Mouse (Mus musculus): Measurements from ENCODE around the gene Arpc1b. TPM values are rescaled to one million over a fixed set of nuclear protein-coding genes. Genes with fewer than 3 reads are reported as not detected.
A peak's percentile ranks its signal among the peaks of the same experiment; 100 is the strongest.
"Not testable (repeated sequence)": the region's sequence is repeated elsewhere in the genome, so short reads cannot be mapped to it uniquely, and the experiment has no call there.

The Arpc1b gene
- polyA plus RNA-seq, 1 experiment, result 768 TPM

DNA sequence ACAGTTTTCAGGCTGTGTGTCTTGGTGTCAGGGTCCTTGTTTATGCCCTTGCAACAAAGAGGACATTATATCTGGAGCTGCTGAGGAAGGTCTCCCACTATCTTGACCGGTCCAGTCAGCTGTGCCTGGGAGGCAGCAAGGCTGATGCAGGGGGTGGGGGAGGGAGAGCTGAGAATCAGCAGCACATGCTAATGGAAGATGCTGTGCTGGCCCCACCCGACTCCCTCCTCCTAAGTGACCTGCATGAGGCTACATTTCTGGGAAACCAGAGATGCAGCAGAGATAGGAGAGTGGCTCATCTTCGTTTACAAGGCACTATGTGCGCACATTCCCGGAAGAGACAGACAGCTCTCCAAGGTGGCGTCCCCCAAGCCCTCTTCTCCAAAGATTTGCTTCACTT lies 3.6 kb upstream of the Arpc1b start:
- DNase-seq (ENCODE audit: low read depth, low spot score), result no peak

DNA sequence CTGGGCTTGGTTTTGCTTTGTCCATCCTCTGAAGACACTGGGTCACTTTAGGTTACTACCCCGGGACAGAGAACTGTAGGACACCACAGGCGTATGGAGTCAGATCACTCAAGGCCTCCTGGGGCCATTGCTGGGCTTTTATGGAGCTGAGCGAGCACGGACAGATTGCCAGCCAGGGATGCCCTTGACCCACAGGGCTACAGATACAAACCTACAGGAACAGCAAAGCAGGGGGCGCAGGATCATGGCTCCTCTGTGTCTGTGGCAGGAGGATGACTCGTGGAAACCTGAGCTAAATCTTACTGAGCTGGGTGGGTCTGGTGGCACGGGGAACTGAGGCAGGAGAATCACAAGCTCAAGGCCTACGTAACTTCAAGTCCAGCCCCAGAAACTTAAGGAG lies 1.4 kb upstream of the Arpc1b start:
- DNase-seq (ENCODE audit: low read depth, low spot score), result no peak
- WGBS, result 81% methylated on average over 8 of the region's 8 CpGs

More for the DNA sequence above, 3.6 kb upstream of the Arpc1b start:
- 87% methylated on average over 6 of the region's 6 CpGs for WGBS

DNA sequence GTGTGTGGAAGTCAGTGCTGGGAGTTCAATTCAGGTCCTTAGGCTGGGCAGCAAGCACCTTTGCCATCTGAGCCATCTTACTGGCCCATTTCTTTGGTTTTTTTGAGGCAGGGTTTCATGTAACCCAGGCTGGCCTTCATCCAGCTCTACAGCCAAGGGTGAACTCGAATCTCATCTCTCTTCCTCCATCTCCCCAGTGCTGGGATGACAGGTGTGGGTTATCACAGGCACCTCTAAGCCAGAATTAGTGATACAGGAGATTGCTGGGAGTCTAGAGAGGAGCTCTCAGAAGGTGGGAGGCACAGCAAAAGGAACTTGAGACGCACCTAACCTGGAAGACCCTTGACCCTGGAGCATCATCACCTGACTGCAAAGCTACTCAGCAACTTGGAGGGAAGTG lies 599 bp upstream of the Arpc1b start:
- WGBS, result 6% methylated on average over 2 of the region's 2 CpGs

DNA sequence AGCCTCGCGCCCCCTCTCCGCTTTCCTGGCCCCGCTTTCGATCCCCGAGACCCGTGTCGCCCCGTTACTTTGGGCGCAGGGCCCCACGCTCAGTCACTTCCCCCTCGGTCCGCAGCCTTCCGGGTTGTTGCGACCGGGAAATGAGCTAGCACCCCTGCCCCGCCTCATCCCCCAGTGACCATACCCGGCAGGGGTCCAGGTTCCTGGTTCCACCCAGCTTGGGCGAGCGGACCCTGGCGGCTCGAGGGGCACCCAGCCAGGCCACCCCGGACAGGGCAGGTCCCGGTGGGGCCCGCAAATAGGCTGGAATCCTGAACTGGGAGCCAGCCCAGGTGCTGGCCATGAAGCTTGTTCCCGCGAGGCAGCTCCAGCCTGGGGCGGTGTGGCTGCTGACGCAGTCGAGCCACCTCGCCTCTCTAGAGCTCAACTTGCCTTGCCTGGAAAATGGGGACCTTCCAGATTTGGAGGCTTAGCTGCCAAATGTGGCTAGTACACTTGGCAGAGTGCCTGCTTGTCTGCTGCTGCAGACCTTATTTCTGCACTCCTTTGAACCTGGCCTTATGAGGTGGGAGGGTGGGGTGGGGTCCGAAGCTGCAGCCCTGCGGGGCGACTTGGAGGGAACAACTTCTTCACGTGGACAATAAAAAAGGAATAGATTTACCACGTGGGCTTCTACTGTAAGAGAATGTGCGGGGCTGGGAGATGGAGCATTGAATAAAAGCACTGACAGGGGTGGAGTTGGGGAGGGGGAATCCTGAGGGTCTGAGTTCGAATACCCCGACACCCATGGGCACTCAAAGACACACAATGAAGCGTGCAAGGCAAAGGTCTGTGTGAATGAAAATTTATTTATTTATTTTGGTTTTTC lies 825 bp downstream of the Arpc1b start:
- DNase-seq (ENCODE audit: low read depth, low spot score), result no peak

More for the DNA sequence above, 599 bp upstream of the Arpc1b start:
- DNase-seq (ENCODE audit: low read depth, low spot score), result no peak

DNA sequence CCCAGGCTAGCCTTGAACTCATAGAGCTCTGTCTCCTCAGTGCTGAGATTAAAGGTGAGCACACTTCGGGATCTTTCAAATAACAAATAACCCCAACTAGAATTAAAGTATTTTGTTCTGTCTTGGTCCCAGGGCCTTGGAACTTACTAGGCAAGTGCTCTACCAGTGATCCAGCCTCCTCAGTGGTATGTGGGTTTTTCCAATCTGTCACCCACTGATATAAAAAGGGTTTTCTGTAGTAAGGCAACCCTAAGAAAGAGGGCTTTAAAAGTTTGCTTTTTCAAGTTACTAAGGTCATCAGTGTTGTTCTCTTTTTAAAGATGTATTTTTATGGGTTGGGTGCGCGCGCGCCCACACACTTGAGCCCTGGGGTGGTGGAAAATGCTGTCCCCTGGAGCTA lies 1.7 kb downstream of the Arpc1b start:
- 30% methylated on average over 5 of the region's 5 CpGs for WGBS
- DNase-seq (ENCODE audit: low read depth, low spot score), result no peak

More for the DNA sequence above, 825 bp downstream of the Arpc1b start:
- 4% methylated on average over 40 of the region's 40 CpGs for WGBS

DNA sequence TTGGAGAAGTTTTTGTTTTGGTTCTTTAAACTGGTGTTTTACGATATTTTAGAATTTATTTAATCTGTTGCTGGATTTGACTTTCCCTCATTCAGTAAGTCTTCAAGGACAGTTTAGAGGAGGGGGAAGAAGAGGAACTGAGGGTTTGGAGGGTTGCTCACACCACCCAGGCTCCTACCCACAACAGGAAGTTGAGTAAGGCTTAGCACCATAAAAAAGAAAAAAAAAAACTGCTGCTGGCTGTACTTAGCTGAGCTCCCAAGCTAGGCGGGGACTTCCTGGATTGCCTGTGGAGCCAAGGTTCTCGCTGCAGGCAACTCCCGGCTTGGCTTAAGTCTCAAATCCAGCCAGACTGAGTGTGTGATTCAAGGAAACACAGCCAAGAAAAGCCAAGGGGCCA lies 2.3 kb downstream of the Arpc1b start:
- peak; percentile 74 for DNase-seq (ENCODE audit: low read depth, low spot score)
- WGBS, result 3% methylated on average over 4 of the region's 4 CpGs

DNA sequence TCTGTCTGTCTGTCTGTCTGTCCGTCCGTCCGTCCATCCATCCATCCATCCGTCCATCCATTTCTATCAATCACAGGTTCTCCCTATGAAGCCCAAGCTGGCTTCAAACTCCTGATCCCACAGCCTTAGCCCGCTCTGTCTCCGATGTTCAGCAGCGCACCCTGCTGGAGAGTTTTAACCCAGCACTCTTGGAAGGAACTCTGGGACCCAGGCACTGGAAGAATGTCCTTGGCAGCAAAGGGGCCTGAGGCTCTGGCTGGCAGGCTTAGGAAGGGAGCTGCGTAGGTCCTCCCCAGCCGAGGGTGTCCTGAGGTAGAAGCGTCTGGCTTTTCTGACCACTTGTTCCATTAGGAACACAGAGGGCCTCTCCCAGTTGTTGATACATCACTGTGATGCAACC lies 2.9 kb downstream of the Arpc1b start:
- no peak for DNase-seq (ENCODE audit: low read depth, low spot score)
- WGBS, result 24% methylated on average over 10 of the region's 10 CpGs

DNA sequence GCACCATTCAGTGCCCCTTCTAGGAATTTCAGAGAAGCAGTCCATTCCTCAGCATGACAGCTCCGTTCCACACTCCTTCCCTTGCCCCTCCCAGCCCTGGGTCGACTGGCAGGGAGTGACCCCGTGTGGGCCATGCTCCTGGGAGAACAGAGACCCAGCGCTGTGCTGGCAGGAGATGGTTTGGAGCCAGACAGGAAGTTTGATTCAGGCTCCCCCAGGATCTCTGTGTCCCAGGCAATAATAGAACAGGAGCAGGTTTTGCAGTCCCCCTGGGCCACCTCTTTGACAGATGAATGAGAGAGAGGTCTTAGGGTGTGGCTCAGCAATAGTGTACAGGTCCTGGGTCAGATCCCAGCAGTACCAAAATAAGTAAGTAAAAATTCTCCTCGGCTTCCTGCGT lies 4.0 kb downstream of the Arpc1b start:
- 48% methylated on average over 6 of the region's 6 CpGs for WGBS
- no peak for DNase-seq (ENCODE audit: low read depth, low spot score)

DNA sequence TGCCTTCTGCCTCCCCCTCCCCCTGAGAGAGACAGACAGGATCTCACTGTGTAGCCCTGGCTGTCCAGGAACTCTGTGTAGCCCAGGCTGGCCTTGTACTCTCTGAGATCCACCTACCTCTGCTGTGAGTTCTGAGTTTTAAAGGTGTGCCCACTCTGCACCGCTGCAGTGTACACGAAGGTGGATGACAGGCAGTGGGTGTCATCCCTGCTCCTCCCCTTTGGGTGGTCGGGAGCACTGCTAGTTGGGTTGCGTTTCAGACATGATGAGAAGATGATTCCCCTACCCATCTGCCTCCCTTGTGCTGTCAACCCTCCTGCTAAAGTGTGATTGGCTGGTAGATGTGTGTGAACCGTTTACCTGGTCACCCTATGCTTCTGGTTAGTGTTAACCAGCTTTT lies 4.4 kb downstream of the Arpc1b start:
- DNase-seq (ENCODE audit: low read depth, low spot score), result no peak
- 90% methylated on average over 5 of the region's 5 CpGs for WGBS

DNA sequence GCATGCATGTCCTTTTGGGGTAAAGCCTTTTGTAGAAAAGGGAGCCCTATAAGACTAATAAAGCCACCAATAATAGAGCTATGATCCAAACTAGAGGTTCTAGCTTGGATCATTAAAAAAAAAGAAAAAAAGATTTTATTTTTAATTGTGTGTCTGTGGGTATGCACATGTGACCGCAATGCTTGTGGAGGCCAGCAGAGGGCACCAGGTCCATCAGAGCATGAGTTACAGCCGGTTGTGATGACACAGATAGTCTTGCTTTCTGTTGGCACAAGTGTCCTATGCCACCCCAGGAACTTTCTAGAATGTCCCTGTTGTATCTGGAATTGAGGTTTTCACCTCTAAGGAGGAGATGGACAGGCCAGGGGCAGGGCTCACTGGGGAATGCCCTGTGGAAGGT lies 5.4 kb downstream of the Arpc1b start:
- DNase-seq (ENCODE audit: low read depth, low spot score), result no peak
- 96% methylated on average over 2 of the region's 2 CpGs for WGBS

DNA sequence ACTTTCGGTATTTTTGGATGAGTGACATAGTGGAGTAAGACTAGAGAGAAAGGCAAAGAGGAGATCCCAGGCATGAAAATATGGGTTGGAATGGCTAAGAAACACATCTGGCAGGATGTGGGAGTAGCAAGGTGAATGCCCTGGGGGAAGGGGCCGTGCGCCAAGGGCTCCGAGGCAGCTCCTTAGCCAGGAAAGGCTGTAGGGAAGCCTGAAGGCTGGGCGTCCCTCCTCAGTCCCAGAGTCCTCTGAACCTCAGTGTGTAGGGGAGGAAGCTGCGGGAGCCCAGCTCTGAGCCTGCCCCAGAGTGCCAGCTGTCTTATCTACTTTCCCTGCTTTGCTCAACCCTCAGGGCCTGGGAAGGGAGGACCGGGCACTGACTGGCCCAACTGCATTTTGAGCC lies 6.9 kb downstream of the Arpc1b start:
- 72% methylated on average over 7 of the region's 7 CpGs for WGBS
- DNase-seq (ENCODE audit: low read depth, low spot score), result no peak

DNA sequence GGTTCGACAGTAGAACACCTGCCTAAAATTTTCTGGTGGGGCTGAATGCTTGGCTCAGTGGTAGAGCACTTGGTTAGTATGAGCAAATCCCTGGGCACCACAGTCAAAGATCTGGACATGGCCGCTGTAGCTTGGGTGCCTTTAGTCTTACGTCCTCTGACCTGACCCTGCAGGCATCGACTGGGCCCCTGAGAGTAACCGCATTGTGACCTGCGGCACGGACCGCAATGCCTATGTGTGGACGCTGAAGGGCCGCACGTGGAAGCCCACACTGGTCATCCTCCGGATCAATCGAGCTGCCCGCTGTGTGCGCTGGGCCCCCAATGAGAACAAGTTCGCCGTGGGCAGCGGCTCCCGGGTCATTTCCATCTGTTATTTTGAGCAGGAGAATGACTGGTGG lies 9.4 kb downstream of the Arpc1b start:
- no peak for DNase-seq (ENCODE audit: low read depth, low spot score)
- WGBS, result 92% methylated on average over 19 of the region's 19 CpGs

DNA sequence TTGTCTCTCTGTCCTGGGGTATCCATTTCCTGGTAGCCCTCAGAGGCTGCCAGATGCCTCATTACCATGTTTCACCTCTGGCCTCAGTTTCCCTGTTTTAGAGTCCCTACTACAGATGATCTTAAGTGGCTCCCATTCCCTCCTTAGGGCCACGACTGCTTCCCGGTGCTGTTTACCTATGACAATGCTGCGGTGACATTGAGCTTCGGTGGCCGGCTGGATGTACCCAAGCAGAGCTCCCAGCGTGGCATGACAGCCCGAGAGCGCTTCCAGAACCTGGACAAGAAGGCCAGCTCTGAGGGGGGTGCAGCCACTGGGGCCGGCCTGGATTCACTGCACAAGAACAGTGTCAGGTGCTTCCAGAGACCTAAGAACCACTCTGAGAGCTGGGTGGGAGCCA lies 12.6 kb downstream of the Arpc1b start:
- DNase-seq (ENCODE audit: low read depth, low spot score), result no peak
- 90% methylated on average over 9 of the region's 9 CpGs for WGBS

DNA sequence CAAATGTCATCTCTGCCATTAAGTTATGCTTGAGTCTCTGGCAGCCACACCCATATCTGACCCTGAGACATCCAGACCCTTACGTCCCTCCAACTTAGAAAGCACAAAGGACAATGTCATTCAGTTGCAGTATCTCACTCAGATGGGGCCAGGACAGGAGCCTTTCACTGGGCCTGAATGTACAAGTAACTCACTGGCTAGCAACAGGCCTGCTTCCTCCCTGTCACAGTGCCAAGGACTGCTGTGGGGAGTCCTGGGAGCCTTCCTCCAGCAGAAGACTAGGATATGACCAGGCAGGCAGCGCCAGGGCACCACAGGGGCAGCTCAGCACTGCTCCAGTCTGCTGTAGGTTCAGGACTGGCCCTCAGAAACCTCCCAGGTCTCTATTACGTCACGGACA lies 15.1 kb downstream of the Arpc1b start:
- WGBS, result 87% methylated on average over 4 of the region's 4 CpGs
- no peak for DNase-seq (ENCODE audit: low read depth, low spot score)

DNA sequence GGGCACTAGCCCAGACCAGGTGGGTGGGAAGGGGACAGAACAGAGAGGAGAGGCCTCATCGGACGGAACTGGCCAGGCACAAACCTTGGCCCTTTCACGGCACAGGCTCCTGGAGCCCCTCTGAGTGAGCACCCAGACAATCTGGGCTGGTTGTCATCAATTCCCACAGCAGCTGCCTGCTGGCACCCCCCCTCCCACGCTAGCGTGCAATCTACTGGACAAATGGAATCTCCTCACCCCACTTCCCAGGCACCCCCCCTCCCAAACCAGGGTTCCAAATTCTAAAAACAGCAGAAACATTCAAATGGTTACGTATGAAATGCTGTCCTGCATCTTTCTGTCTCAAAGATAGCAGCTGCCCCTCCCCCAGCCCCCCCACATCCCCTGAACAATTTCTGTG lies 15.8 kb downstream of the Arpc1b start:
- 82% methylated on average over 4 of the region's 6 CpGs for WGBS
- DNase-seq (ENCODE audit: low read depth, low spot score), result not testable (repeated sequence)

DNA sequence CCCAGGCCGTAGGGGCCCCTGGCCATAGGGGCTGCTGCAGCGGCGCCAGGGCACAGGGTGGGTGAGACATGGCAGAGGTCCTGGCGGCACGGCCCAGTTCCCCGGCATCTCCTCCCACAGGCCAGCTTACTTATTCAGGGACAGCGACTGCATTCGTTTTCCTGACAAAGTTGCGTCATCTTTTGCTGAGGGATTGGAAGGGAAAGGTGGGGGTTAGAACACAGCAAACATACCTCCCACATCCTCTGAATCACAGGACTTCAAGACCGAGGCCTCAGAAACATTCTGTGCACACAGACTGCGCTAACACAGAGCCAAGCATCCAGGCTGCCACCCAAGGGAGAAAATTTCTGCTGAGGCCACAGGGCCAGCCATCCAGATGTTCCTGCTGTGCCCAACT lies 16.2 kb downstream of the Arpc1b start:
- DNase-seq (ENCODE audit: low read depth, low spot score), result no peak
- 73% methylated on average over 11 of the region's 11 CpGs for WGBS

DNA sequence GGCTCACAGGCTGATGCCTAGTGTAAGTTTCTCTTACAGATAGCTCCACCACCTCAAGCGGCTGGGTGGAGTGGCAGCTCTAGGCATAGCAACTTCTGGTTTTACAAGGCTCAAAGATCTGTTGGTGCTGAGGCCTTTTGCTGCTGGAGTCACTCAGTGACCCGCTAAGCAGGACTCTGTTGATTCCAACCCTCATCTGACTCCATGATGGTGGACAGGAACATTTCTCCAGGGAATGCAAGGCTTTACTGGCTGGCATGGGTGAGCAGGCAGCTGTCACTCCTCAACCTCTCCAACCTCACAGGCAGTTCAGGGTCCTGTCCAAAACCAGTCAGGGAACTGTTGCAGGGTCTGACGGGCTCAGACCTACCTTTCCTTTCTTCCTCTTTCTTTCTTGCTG lies 17.0 kb downstream of the Arpc1b start:
- no peak for DNase-seq (ENCODE audit: low read depth, low spot score)
- WGBS, result 62% methylated on average over 3 of the region's 3 CpGs

DNA sequence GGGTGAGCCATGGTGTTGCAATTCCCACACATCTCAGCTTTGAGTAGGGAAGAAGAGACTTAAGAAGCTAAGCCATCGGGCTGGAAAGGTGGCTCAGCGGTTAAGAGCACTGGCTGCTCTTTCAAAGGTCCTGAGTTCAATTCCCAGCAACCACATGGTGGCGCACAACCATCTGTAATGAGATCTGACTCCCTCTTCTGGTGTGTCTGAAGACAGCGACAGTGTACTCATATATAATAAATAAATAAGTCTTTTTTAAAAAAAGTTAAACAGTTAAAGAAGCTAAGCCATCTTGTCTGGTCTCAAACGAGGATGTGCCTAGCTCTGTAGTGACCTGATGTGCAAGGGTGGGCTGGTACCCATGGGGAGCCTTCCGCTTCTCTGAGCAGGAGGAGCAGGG lies 19.3 kb downstream of the Arpc1b start:
- WGBS, result 90% methylated on average over 6 of the region's 6 CpGs

DNA sequence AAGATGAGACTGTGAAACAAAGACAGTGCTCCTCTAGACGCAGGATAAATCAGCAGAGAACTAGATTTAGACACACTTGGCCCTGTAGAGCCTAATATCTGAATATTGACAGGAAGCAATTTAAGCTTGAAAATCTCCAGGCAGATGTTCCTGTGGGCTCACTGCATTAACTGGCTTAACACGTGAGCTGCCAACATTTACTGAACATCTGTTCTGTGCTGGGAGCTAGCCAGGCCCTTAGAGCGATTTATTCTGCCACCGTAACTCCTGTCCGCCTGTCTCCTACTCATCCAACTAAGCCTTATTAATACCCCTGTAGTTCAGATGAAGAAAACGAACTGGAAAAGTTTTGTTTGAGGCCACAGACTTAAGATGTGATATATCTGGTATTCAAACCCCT lies 24.8 kb downstream of the Arpc1b start:
- WGBS, result 2% methylated on average over 6 of the region's 6 CpGs
- DNase-seq (ENCODE audit: low read depth, low spot score), result no peak

More for the DNA sequence above, 19.3 kb downstream of the Arpc1b start:
- DNase-seq (ENCODE audit: low read depth, low spot score), result not testable (repeated sequence)

DNA sequence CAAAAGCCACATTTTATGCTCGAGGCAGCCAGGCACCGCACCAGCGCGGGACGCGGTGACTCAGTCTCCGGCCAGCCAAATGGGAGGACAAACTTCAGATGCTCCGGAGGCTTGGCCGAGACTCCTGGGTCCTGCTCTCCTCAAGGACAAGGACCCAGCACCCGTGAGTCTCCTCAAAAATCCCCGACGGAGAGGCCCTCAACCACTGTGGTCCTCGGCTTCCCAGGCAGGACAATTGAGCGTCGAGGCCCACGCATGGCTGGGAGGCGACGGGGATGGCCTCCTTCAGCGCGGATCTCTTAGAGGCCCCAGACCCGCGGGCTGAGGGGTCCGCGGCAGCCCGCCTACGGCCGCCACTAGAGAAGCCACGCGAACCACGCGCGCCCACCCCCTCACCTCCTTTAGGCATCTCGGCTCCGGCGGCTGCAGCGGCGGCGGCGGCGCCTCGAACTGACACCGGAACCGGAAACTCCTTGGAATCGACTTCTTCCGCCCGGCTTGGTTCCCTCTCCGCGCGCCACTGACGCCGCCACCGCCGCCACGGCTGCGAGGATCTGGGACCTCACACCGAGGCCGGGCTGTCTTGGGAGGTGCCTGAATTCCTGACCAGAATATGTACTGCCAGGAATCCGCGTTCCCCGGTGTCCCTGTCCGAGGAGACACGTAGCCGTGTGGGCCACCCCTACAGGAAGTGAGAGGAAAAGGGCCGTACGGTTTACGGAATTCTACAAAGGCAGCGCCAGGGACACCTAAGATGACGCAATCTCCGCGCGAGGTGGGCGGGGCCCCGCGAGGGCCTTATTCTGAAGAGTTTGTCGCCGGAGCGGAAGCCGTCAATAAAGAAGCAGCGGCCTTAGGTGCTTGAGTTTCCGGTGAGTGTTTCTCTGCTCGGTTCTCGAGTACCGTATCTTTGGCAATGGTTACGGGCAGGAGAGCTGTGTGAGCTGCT lies 25.8 kb downstream of the Arpc1b start, which contains the start of the genes Pdap1 and Bud31:
Gene Pdap1 (minus strand): TSS at position 668 of the 949 bp plus-strand sequence.
Gene Bud31 (plus strand): TSS at position 792 of the 949 bp plus-strand sequence.
- under 1% methylated on average over 84 of the region's 84 CpGs for WGBS
- DNase-seq (ENCODE audit: low read depth, low spot score), result peak; percentile 74

All from large intestine, adult 2 months (tissue).